Mouse (Mus musculus) stomach, embryonic 14.5 days (tissue): Measurements from ENCODE around the gene Olfr718-ps1. TPM values are rescaled to one million over a fixed set of nuclear protein-coding genes. Genes with fewer than 3 reads are reported as not detected.
"Not testable (repeated sequence)": the region's sequence is repeated elsewhere in the genome, so short reads cannot be mapped to it uniquely, and the experiment has no call there.

Source experiments
- ATAC-seq: fragments of 200-750 bp; cut with Nextera tagmentation; 2 replicates; pipeline ENCODE4 v1.8.0; 2017; ENCODE audit warnings: low read depth, moderate TSS enrichment; ENCODE audit not compliant: insufficient number of reproducible peaks, insufficient read depth, low FRiP score
- H3K27ac ChIP-seq: fragments of 300-500 bp; sonication (generic); 2 replicates; pipeline ENCODE4 v1.5.1; 2014; ENCODE audit warnings: mild to moderate bottlenecking, low read length, moderate library complexity, mixed read lengths
- H3K27me3 ChIP-seq: fragments of 300-500 bp; sonication (generic); 2 replicates; pipeline ENCODE4 v1.6.1; 2014; ENCODE audit warnings: low read length, control low read depth, mixed read lengths; ENCODE audit not compliant: control insufficient read depth, insufficient read depth
- H3K36me3 ChIP-seq: fragments of 300-500 bp; sonication (generic); 2 replicates; pipeline ENCODE4 v1.6.1; 2014; ENCODE audit warnings: mild to moderate bottlenecking, control low read depth, low read length, moderate library complexity, mixed read lengths; ENCODE audit not compliant: control insufficient read depth, insufficient read depth
- H3K4me1 ChIP-seq: fragments of 300-500 bp; sonication (generic); 2 replicates; pipeline ENCODE4 v1.6.1; 2014; ENCODE audit warnings: low read length, control low read depth, mixed read lengths; ENCODE audit not compliant: control insufficient read depth, insufficient read depth
- H3K4me2 ChIP-seq: fragments of 300-500 bp; sonication (generic); replicated peaks from 2 replicates; pipeline ENCODE4 v1.6.1; 2014; ENCODE audit warnings: low read depth, low read length, control low read depth
- H3K4me3 ChIP-seq: fragments of 300-500 bp; sonication (generic); 2 replicates; pipeline ENCODE4 v1.5.1; 2014; ENCODE audit warnings: low read depth, low read length, control low read depth
- H3K9ac ChIP-seq: fragments of 300-500 bp; sonication (generic); replicated peaks from 2 replicates; pipeline ENCODE4 v1.6.1; 2014; ENCODE audit warnings: low read depth, mild to moderate bottlenecking, control low read depth, low read length, moderate library complexity, mixed read lengths
- H3K9me3 ChIP-seq: fragments of 300-500 bp; sonication (generic); 2 replicates; pipeline ENCODE4 v1.6.1; 2016; ENCODE audit warnings: low read depth, low read length, control low read depth; ENCODE audit not compliant: control insufficient read depth
- WGBS: fragments of 180-500 bp; shearing (Covaris S2); extraction: QIAGEN DNeasy Blood & Tissue Kit; methylation state at CpG from one replicate; pipeline ENCODE4 v1.1.7; 2014; 5-methylcytosine and 5-hydroxymethylcytosine counted together
- polyA plus RNA-seq: library from polyadenylated mRNA; unstranded; fragments of >200 nt; fragmentation: Nextera tagmentation; extraction: Ambion mirVana; gene quantifications from 2 replicates; pipeline ENCODE4 v1.2.1, GENCODE M21; 2014

The Olfr718-ps1 gene
- 0.07 TPM in 1 of 2 replicates, not detected in the other for polyA plus RNA-seq

DNA sequence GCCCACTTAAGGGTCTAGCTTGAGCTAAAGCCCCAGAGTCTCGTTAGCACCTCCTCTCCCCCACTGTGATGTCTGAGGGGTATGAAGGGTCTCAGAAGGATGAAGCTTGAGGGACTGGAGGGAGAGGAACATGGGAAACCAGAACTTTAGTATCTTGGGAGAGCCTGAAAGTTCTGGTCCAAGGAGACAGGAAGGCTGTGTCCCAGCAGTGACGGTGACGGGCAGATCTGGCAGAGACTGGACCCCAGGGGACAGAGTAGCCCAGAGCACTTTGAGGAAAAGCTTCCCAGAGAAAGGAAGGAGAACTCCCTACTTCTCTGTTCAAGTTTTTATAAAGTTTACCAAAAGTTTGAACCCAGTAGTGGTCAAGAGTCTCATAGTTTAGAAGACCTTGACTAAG lies at the start of gene Olfr718-ps1:
TSS of gene Olfr718-ps1 (minus strand) at position 101 of the 400 bp plus-strand sequence.
- 64% methylated on average over 3 of the region's 3 CpGs for WGBS
- H3K9ac ChIP-seq, result no peak within 1 kb of the TSS
- H3K4me2 ChIP-seq, result no peak within 1 kb of the TSS
- no peaks in the 10 kb centered on the region; the same call in 1 of the 2 replicates for H3K9me3 ChIP-seq
- H3K4me1 ChIP-seq, result no peaks in the 10 kb centered on the region
- H3K4me3 ChIP-seq, result no peak within 1 kb of the TSS
- no peak within 1 kb of the TSS for H3K27ac ChIP-seq
- ATAC-seq, result no peak
- no peaks in the 10 kb centered on the region for H3K27me3 ChIP-seq
- H3K36me3 ChIP-seq, result no peaks in the 10 kb centered on the region

DNA sequence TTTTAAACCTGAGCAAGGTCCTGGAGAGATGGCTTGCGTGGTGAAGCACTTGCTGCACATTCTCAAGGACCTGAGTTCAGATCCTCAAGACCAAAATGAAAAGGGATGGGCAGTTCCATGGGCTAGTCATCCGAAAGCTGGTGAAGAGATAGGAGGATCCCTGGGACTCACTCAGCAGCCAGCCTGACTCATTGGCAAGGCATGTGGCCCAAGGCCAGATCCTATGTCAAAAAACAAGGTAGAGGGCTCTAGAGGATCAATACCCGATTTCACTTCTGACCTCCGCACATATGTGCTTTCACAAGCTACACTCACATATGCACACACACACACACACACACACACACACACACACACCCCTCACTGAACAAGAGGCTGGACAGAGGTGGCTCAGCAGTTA lies 49.1 kb upstream of the Olfr718-ps1 start:
- 87% methylated on average over 4 of the region's 4 CpGs for WGBS
- no peak for ATAC-seq
- no peak overlapping the region for H3K4me2 ChIP-seq
- no peaks in the 10 kb centered on the region for H3K9me3 ChIP-seq
- no peaks in the 10 kb centered on the region for H3K4me1 ChIP-seq
- no peaks in the 10 kb centered on the region for H3K27me3 ChIP-seq
- H3K4me3 ChIP-seq, result no peak overlapping the region
- H3K36me3 ChIP-seq, result no peaks in the 10 kb centered on the region
- no peak overlapping the region for H3K27ac ChIP-seq
- no peak overlapping the region for H3K9ac ChIP-seq

DNA sequence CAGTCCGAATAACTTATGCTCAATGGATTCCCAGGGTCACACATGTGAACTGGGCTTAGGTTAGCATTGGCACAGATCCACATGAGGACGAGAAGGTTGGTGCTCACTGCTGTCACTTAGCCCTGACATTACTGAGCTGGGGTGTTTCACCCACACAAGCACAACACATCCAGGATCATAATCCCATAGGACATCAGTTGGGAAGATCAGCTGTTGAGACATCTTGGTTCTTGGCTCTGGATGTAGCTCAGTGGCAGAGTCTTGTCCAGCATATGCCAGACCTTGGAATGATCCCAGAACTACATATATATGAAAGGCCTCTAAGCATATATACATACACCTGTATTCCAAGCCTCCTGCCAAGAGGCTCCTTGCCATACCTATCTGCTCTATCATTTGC lies 47.8 kb upstream of the Olfr718-ps1 start:
- Histone ChIP-seq H3K9me3 (no peaks in the 10 kb centered on the region), H3K27me3 (no peaks in the 10 kb centered on the region), H3K4me1 (no peaks in the 10 kb centered on the region), H3K27ac (no peak overlapping the region), H3K9ac (no peak overlapping the region), H3K36me3 (no peaks in the 10 kb centered on the region), H3K4me2 (no peak overlapping the region), H3K4me3 (no peak overlapping the region)
- ATAC-seq, result no peak
- 66% methylated on average over 2 of the region's 2 CpGs for WGBS

DNA sequence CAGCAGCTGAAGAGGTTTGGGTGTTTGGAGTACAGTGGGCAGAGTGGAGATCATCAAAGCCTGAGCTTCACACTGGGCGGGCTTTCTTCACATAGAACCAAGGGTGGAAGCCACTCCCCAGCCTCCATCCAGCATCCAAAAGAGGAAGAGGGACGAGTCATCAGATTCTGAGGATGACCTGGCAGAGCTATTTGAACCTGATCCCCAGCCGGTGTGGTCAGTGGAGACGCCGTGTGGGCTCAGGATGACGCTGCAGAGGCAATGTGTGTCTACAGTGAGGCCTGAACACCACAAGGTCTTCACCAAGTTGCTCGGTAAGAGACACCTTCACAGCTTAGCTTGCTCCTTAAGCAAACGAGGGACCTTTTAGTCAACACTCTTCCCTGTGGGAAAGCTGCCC lies 47.4 kb upstream of the Olfr718-ps1 start:
- not testable (repeated sequence) for H3K4me1 ChIP-seq, H3K9me3 ChIP-seq, H3K4me2 ChIP-seq, H3K36me3 ChIP-seq, H3K9ac ChIP-seq, H3K4me3 ChIP-seq, H3K27ac ChIP-seq, H3K27me3 ChIP-seq, ATAC-seq
- 51% methylated on average over 8 of the region's 8 CpGs for WGBS

DNA sequence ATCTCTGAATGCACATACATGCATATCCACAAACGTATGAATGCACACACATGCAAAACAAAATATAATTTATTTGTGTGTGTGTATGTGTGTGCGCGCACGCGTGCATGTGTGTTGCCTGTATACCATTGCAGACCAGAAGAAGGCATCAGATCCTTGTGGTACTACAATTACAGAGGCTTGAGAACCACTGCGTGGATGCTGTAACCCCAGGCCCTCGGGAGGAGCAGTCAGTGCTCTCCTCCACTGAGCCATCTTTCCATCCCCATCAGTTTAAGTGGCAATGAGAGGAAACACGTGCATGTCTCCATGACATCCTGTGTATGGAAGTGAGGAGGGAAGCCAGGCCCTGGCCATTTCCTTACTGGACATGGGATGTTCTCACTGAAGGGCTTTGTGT lies 45.4 kb upstream of the Olfr718-ps1 start:
- Histone ChIP-seq H3K4me3 (no peak overlapping the region), H3K4me2 (no peak overlapping the region), H3K9ac (no peak overlapping the region), H3K27me3 (no peaks in the 10 kb centered on the region), H3K4me1 (no peaks in the 10 kb centered on the region), H3K27ac (no peak overlapping the region), H3K9me3 (no peaks in the 10 kb centered on the region), H3K36me3 (no peaks in the 10 kb centered on the region)
- no peak for ATAC-seq
- WGBS, result 88% methylated on average over 8 of the region's 8 CpGs

DNA sequence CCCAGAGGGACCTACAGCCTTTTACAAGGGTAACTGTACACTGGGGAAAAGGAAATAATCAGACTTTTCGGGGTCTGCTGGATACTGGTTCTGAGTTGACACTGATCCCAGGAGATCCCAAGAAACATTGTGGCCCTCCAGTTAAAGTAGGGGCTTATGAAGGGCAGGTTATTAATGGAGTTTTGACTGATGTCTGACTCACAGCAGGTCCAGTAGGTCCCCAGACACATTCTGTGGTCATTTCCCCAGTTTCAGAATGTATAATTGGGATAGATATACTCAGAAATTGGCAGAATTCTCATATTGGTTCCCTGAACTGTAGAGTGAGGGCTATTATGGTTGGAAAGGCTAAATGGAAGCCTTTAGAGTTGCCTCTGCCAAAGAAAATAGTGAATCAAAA lies 40.6 kb upstream of the Olfr718-ps1 start:
- not testable (repeated sequence) for H3K27me3 ChIP-seq, H3K4me3 ChIP-seq, H3K9me3 ChIP-seq, H3K4me1 ChIP-seq, H3K27ac ChIP-seq, H3K36me3 ChIP-seq, H3K9ac ChIP-seq, ATAC-seq, H3K4me2 ChIP-seq
- no CpG with 5 or more reads among the region's 1 CpGs for WGBS

DNA sequence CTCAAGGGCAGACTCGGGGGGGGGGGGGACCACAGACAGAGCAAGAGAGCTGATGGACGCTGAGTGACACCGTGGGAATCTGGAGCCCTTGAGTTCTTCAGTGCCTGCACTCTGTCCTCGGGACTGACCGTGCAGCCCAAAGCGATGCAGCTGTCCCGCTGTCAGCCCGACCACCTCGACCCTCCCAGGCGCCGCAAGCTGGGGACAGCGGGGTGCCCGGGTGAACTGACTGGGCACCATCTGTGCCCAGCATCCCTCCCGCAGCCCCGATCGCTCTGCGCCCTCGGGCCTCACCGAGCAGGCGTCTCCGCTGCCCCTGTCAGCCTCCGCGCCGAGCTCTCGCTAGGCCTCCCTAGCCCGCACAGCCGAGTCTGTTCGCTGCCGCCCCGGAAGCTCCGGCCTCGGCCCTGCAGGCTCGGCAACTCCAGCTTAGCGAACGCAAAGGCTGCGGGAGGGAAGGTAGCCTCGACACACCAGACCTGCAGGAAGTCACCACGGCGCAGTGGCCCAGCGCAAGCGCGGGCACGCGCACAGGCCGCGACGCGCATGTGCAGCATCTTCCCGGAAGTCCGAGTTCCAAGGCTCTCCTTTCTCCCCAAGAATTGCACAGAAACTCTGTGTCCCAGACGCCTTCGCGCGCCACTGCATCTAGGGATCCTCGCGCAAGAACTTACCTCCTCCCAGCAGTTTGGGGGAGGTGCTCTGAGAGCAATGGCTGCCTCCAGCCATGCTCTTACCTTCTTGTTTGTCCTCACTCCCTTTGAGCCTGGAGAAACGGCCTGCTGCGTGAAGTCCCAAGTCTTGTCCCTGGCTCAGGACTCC lies 33.1 kb upstream of the Olfr718-ps1 start, which contains the start of the genes Rbak and Spdye4b:
TSS of gene Rbak (minus strand) at position 521 of the 822 bp plus-strand sequence.
TSS of gene Spdye4b (plus strand) at position 763 of the 822 bp plus-strand sequence.
- peak within 1 kb of the TSS; percentile 92 for H3K4me3 ChIP-seq
- H3K4me2 ChIP-seq, result peak within 1 kb of the TSS; percentile 88
- peak within 1 kb of the TSS; percentile 91 for H3K9ac ChIP-seq
- peak; percentile 95 for ATAC-seq
- peak within 1 kb of the TSS; percentile 71 for H3K27ac ChIP-seq
- H3K9me3 ChIP-seq, result no peaks in the 10 kb centered on the region
- no peaks in the 10 kb centered on the region for H3K27me3 ChIP-seq
- 0 out of 2 replicates have a peak, but pooled peaks cover 8% of the 10 kb centered on the region for H3K4me1 ChIP-seq
- H3K36me3 ChIP-seq, result peaks cover 21% of the 10 kb centered on the region
- WGBS, result 0% methylated on average over 56 of the region's 58 CpGs

DNA sequence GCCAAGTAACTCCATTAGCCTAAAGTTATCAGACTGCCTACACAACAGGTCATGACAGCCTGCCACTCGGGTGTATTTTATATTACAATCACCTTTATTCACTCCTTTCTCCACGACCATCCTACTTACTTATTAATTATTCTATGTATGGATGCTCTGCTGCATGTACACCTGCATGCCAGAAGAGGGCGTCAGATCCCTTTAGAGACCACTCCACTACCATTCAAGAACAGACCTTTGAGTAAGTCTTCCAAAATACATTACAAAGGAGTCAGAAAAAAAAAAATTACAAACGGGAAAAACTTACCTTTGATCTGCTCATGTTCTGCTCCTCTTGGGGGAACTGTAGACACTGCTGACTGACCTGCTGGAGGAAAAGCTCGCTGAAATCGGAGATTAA lies 31.8 kb upstream of the Olfr718-ps1 start:
- H3K9me3 ChIP-seq, result no peaks in the 10 kb centered on the region
- H3K27me3 ChIP-seq, result no peaks in the 10 kb centered on the region
- peak overlapping the region; percentile 88 for H3K4me2 ChIP-seq
- H3K4me1 ChIP-seq, result 0 out of 2 replicates have a peak, but pooled peaks cover 8% of the 10 kb centered on the region
- no peak overlapping the region for H3K27ac ChIP-seq
- peak overlapping the region; percentile 92; the same call in 1 of the 2 replicates for H3K4me3 ChIP-seq
- H3K36me3 ChIP-seq, result peaks cover 34% of the 10 kb centered on the region
- no peak for ATAC-seq
- H3K9ac ChIP-seq, result 0 out of 2 replicates have a peak overlapping the region, but pooled peaks have one; percentile 91
- 35% methylated on average over 6 of the region's 6 CpGs for WGBS
